Mouse (Mus musculus) hindbrain, embryonic 14.5 days (tissue): ENCODE measurements around the gene Prrg2. TPM values are rescaled to one million over a fixed set of nuclear protein-coding genes. Genes with fewer than 3 reads are reported as not detected.

Experiments used
- ATAC-seq: fragments of 200-750 bp; cut with Nextera tagmentation; 2 replicates; pipeline ENCODE4 v1.8.0; 2017; ENCODE audit warnings: moderate number of reproducible peaks, mild to moderate bottlenecking, moderate TSS enrichment, moderate library complexity; ENCODE audit not compliant: low FRiP score
- DNase-seq: peaks from one replicate; pipeline ENCODE4 v3.0.0-alpha.2; 2015; ENCODE audit warnings: low spot score
- H3K27ac ChIP-seq: fragments of 300-500 bp; sonication (generic); 2 replicates; pipeline ENCODE4 v1.5.1; 2014; ENCODE audit warnings: mild to moderate bottlenecking, moderate library complexity
- H3K27me3 ChIP-seq: fragments of 300-500 bp; sonication (generic); 2 replicates; pipeline ENCODE4 v1.6.1; 2014; ENCODE audit warnings: mild to moderate bottlenecking, low read length, mixed read lengths; ENCODE audit not compliant: control insufficient read depth, insufficient read depth
- H3K36me3 ChIP-seq: fragments of 300-500 bp; sonication (generic); replicated peaks from 2 replicates; pipeline ENCODE4 v1.6.1; 2014; ENCODE audit not compliant: control insufficient read depth, insufficient read depth
- H3K4me1 ChIP-seq: fragments of 300-500 bp; sonication (generic); replicated peaks from 2 replicates; pipeline ENCODE4 v1.6.1; 2014; ENCODE audit warnings: antibody characterized with exemption, low read length, mixed read lengths; ENCODE audit not compliant: control insufficient read depth, insufficient read depth
- H3K4me2 ChIP-seq: fragments of 300-500 bp; sonication (generic); replicated peaks from 2 replicates; pipeline ENCODE4 v1.6.1; 2014; ENCODE audit warnings: mild to moderate bottlenecking, moderate library complexity
- H3K4me3 ChIP-seq: fragments of 300-500 bp; sonication (generic); replicated peaks from 2 replicates; pipeline ENCODE4 v1.5.1; 2014; ENCODE audit warnings: mild to moderate bottlenecking, low read length
- H3K9ac ChIP-seq: fragments of 300-500 bp; sonication (generic); 2 replicates; pipeline ENCODE4 v1.6.1; 2014
- H3K9me3 ChIP-seq: fragments of 300-500 bp; sonication (generic); 2 replicates; pipeline ENCODE4 v1.6.1; 2016; ENCODE audit warnings: low read length; ENCODE audit not compliant: control insufficient read depth
- WGBS: fragments of 180-500 bp; shearing (Covaris S2); extraction: QIAGEN DNeasy Blood & Tissue Kit; methylation state at CpG from one replicate; pipeline ENCODE4 v1.1.7; 2014; 5-methylcytosine and 5-hydroxymethylcytosine counted together
- polyA plus RNA-seq: library from polyadenylated mRNA; unstranded; fragments of >200 nt; fragmentation: Nextera tagmentation; extraction: Ambion mirVana; gene quantifications from 2 replicates; pipeline ENCODE4 v1.2.1, GENCODE M21; 2014

Prrg2 gene
- polyA plus RNA-seq, 1 experiment from 2014 or later = 12.8 TPM

GRCm38 (mm10) chr7:45092048-45092447 is 29.6 kb upstream of the Prrg2 start, which contains the start of gene Rcn3:
Rcn3 (minus strand) TSS chr7:45092221.
- H3K4me3 ChIP-seq = peak within 1 kb of the TSS; percentile 35
- peak within 1 kb of the TSS; percentile 52 for H3K4me2 ChIP-seq
- peak; percentile 86 for DNase-seq
- no peaks in the 10 kb centered on the region for H3K36me3 ChIP-seq
- no peak within 1 kb of the TSS for H3K27ac ChIP-seq
- H3K27me3 ChIP-seq = no peaks in the 10 kb centered on the region
- H3K9me3 ChIP-seq = no peaks in the 10 kb centered on the region
- ATAC-seq = peak; percentile 92
- WGBS = 0% methylated on average over 16 of the region's 16 CpGs
- no peaks in the 10 kb centered on the region for H3K4me1 ChIP-seq
- H3K9ac ChIP-seq = peak within 1 kb of the TSS; percentile 32

DNA sequence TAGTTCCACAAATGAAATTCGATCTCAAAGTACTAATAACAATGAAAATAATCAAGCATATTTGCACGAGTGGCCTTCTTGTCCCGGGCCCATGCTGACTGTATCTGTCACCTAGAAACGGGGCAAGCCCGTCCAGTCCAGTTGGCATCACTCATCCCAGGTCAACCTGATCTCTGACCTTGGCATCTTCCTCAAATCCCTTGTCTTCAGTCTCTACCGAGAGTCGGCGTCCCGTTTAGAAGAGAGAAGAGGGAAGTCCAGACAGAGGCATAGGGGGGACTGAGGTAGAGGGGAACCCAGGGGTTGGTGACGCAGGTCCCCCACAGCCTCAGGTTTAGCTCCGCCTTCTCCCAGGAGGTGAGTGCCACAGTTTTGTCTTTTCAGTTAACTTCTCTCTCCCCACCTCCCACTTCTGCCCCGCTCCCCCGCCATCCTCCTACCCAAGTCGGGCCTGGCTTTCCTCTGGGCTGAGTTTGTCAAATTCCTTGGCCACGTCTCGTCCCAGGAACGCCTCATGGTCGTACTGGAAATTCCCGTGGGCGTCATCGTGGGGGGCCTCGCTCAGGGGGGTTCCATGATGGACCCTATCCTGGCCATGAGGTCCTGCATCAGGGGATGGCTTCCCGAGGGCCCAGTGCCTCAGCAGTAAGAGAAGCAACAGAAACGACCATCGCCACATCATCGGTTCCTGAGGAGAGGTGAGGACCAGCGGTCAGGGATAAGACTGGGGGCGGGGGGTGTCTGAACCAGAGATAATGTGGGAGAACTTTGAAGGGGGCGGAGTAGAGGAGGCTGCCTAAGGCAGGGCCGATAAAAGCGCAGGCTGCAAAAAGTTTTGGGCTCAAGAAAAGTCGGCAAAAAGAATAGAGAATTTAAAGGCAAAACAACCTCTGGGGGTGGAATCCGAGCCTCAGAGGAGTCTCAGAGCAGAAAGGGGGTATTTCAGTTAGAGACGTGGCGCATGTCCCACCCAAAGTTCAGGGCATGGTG is 28.8 kb upstream of the Prrg2 start:
- Histone ChIP-seq H3K4me2 (peak overlapping the region; percentile 52), H3K27ac (no peak overlapping the region), H3K4me3 (peak overlapping the region; percentile 35), H3K9ac (peak overlapping the region; percentile 32), H3K9me3 (no peaks in the 10 kb centered on the region), H3K4me1 (no peaks in the 10 kb centered on the region), H3K36me3 (no peaks in the 10 kb centered on the region), H3K27me3 (no peaks in the 10 kb centered on the region)
- DNase-seq (no peak), ATAC-seq (peak; percentile 32; the same call in 1 of the 2 replicates)
- 17% methylated on average over 35 of the region's 35 CpGs for WGBS

DNA sequence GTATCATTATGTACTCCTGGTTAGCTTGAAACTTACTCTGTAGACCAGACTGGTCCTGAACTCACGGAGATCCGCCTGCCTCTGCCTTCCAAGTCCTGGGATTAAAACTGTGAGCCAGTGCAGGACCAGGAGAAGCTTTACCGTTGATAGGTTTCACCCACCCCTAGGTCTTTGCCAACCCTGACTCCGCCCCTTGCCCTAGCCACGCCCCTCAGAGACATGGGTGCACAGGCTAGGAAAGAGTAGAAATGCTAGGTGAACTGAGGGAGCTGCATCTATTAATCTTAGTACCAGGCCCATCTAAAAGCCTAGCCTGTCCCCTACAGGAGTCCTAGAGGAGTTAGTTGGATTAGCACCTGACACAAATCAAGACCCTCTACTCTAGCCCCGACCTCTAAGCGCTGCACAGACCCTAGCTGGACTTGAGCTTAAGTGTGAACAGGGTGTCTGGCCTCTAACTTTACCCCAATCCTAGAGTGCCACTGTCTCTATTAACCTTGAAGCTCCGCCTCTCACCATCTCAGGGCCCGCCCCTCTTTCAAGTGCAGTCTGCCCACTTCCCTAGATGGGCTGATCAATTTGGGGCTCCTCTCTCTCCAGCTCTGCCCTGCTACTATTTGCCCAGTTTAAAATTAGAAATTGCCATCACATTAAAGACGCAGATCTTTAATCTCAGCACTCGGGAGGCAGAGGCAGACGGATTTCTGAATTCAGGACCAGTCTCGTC is 27.9 kb upstream of the Prrg2 start:
- Histone ChIP-seq H3K9me3 (no peaks in the 10 kb centered on the region), H3K36me3 (no peaks in the 10 kb centered on the region), H3K27ac (no peak overlapping the region), H3K9ac (no peak overlapping the region), H3K4me1 (no peaks in the 10 kb centered on the region), H3K27me3 (no peaks in the 10 kb centered on the region), H3K4me3 (peak overlapping the region; percentile 35; the same call in 1 of the 2 replicates), H3K4me2 (peak overlapping the region; percentile 52)
- ATAC-seq = no peak
- WGBS = 82% methylated on average over 13 of the region's 13 CpGs
- no peak for DNase-seq

DNA sequence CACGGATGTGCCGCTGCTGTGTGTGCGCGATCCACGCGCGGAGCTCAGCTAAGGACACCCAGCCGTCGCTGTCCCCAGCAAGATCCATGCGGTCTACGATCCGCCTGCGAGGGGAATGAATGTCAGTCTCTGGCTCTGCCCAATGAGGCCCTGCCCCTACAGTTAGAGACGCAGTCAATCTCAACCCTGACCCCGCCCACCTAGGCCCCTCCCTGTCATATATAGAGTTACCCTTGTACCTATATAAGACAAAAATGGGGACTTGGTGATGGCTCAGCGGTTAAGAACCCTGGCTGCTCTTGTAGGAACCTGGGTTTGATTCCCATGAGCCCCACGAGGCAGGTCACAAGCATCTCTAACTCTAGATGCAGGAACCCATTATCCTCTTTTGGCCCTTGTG is 26.1 kb upstream of the Prrg2 start:
- no peak overlapping the region for H3K4me2 ChIP-seq
- 95% methylated on average over 17 of the region's 17 CpGs for WGBS
- ATAC-seq = no peak
- DNase-seq = no peak
- H3K27ac ChIP-seq = no peak overlapping the region
- H3K9ac ChIP-seq = no peak overlapping the region
- no peaks in the 10 kb centered on the region for H3K36me3 ChIP-seq
- no peaks in the 10 kb centered on the region for H3K4me1 ChIP-seq
- H3K9me3 ChIP-seq = no peaks in the 10 kb centered on the region
- no peak overlapping the region for H3K4me3 ChIP-seq
- no peaks in the 10 kb centered on the region for H3K27me3 ChIP-seq

GRCm38 (mm10) chr7:45086084-45086483 is 23.6 kb upstream of the Prrg2 start:
- Histone ChIP-seq H3K4me3 (no peak overlapping the region), H3K36me3 (no peaks in the 10 kb centered on the region), H3K9me3 (no peaks in the 10 kb centered on the region), H3K9ac (no peak overlapping the region), H3K4me2 (no peak overlapping the region), H3K4me1 (no peaks in the 10 kb centered on the region), H3K27ac (no peak overlapping the region), H3K27me3 (no peaks in the 10 kb centered on the region)
- no peak for ATAC-seq
- WGBS = 77% methylated on average over 4 of the region's 4 CpGs
- DNase-seq = no peak

GRCm38 (mm10) chr7:45083300-45083890 is 20.9 kb upstream of the Prrg2 start:
- no peak overlapping the region; the same call in 1 of the 2 replicates for H3K9ac ChIP-seq
- ATAC-seq = no peak
- WGBS = 79% methylated on average over 22 of the region's 22 CpGs
- H3K36me3 ChIP-seq = no peaks in the 10 kb centered on the region; the same call in 1 of the 2 replicates
- no peaks in the 10 kb centered on the region for H3K27me3 ChIP-seq
- DNase-seq = no peak
- no peak overlapping the region for H3K27ac ChIP-seq
- no peaks in the 10 kb centered on the region for H3K9me3 ChIP-seq
- H3K4me2 ChIP-seq = no peak overlapping the region
- no peaks in the 10 kb centered on the region for H3K4me1 ChIP-seq
- no peak overlapping the region for H3K4me3 ChIP-seq

DNA sequence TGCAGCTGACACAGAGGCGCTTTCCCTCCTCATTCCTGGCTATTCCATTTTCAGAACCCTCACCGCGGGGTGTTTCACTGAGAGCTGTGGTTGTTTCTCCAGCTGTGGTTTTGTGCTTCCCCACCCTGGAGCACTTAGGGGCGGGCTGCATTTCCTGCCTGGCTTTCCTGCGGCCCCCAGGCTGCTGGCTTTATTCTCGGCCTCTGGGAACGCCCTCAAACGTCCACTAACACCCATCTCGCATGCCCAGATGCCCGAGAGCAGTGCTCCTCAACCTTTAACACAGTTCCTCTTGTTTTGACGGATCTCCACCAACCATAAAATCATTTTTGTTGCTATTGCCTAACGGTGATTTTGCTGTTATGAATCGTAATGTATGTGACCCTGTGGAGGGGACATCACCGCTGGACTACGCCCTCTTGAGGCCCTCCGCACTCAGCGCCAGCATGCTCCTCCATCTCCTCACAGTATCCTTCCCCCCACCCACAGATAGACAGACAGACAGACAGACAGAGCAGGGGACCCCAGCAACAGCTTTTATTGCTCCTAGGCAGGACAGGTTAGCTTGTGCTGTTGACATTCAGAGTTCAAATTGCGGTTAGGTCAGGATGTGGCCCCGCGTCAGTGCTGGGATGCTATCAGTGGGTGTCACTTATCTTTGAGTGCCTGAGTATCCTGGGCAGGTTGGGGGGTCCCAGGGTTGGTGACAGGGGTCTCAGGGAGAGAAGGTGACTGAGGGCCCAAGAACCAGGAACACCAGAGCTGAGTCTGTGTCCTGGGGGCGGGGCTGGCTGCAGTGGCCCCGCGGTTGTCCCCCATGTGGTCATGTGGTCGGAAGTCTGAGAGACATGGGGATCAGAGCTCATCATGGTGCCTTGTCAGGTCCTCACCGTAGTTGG is 20.2 kb upstream of the Prrg2 start:
- H3K9me3 ChIP-seq = no peaks in the 10 kb centered on the region
- no peak overlapping the region for H3K4me3 ChIP-seq
- no peak overlapping the region for H3K4me2 ChIP-seq
- peaks cover 2% of the 10 kb centered on the region; the same call in 1 of the 2 replicates for H3K36me3 ChIP-seq
- ATAC-seq (no peak), DNase-seq (no peak)
- peak overlapping the region; percentile 28; the same call in 1 of the 2 replicates for H3K27ac ChIP-seq
- H3K27me3 ChIP-seq = no peaks in the 10 kb centered on the region
- H3K9ac ChIP-seq = no peak overlapping the region
- WGBS = 70% methylated on average over 25 of the region's 25 CpGs
- no peaks in the 10 kb centered on the region for H3K4me1 ChIP-seq

DNA sequence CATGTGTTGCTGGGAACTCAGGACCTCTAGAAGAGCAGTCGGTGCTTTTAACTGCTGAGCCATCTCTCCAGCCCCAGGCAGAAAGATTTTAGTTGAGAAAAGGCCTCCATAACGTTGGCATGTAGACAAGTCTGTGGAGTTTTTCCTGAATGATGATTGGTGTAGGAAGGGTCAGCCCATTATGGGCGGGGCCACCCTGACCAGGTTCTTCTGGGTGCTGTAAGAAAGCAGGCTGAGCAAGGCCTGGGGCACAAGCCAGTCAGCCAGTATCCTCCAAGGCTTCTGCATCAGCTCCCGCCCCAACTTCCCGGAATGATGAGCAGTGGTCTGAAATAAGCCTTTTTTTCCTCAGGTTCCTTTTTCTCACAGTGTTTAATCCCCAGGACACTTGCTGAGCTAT is 18.5 kb upstream of the Prrg2 start:
- peaks cover 13% of the 10 kb centered on the region; the same call in 1 of the 2 replicates for H3K36me3 ChIP-seq
- DNase-seq (no peak), ATAC-seq (no peak)
- H3K9ac ChIP-seq = no peak overlapping the region
- 49% methylated on average over 5 of the region's 5 CpGs for whole genome bisulfite sequencing
- H3K9me3 ChIP-seq = no peaks in the 10 kb centered on the region
- no peaks in the 10 kb centered on the region for H3K27me3 ChIP-seq
- no peaks in the 10 kb centered on the region for H3K4me1 ChIP-seq
- no peak overlapping the region for H3K4me3 ChIP-seq
- H3K4me2 ChIP-seq = no peak overlapping the region
- H3K27ac ChIP-seq = no peak overlapping the region
